Mouse (Mus musculus): ENCODE measurements around the gene Klra7.
"Not testable (repeated sequence)": the region's sequence is repeated elsewhere in the genome, so short reads cannot be mapped to it uniquely, and the experiment has no call there.

Gene Klra7

DNA sequence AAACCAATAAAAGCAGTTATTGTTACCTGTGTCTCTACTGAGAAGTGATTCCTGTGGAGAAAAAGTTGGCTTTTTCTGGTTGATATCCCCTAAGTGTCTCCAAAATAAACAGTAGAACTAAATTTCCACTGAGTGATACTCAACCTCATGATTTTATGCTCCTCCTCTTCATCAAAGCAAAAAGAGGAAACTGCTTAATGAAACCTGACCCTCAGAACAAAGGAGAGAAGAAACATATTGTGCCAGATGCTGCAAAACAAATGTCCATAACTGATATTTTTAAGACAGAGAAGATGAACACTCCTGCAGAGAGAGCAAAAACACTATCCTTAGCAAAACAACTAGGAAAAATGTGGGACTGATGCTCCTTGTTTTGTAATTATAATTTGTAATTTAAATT, at the start of gene Klra7:
Gene Klra7 (minus strand): TSS at position 101 of the 400 bp plus-strand sequence.
- no peak for DNase-seq

DNA sequence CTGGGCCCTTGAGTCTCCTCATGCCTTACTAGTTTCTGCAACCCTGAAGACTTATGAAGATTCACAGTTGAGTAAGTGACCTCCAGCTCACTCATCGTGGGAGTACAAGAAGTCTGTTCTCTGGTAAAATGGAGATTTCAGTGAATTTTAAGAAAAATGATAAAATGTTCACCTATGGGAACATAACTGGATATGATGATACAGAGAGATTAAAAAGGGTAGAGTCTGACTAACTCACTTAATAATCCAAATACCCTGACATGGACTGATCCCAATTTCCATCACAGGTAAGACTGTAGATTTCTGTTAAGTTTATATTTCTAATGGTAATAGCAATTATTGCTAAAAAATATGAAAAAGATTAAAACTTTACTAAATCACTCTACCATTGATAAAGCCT, 48.7 kb upstream of the Klra7 start, which contains the start of gene Klra10:
Gene Klra10 (minus strand): TSS at position 101 of the 400 bp plus-strand sequence.
- not testable (repeated sequence) for DNase-seq

DNA sequence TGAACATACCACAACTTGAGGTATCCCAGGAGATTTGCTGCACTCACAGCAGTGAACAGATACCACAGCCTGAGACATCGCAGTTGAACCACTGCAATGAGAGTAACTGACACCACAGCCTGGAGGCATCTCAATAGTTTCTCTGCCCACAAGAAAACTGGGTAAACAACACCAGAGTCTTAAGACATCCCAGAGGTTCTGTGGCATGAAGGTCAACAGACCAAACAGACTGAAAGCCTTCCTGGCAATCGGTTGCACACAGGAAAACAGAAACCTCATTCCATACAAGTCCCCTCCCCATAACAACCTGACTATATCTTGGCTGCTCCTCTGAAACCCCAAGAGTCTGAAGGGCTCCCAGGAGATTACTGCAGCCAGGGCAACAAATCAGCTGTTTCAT, 22.2 kb upstream of the Klra7 start:
- no peak for DNase-seq

DNA sequence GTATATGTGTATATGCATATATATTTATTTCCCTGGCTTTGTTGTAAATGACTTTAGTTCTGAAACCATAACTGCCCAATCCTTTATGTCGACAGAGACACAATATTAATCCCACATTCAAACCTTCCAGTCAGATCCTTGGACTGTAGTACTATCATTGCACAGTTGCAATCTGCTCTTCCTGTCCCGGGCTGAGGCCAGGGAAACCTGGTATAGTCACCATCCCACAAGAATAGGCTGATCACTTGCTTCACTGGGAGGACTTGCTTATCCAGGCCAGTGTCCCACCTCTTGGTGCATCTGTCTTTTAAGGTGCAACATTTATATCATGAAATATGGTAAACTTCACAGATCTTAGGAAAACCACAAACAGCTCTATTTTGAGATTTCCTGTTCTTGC, 4.4 kb upstream of the Klra7 start:
- DNase-seq = no peak

DNA sequence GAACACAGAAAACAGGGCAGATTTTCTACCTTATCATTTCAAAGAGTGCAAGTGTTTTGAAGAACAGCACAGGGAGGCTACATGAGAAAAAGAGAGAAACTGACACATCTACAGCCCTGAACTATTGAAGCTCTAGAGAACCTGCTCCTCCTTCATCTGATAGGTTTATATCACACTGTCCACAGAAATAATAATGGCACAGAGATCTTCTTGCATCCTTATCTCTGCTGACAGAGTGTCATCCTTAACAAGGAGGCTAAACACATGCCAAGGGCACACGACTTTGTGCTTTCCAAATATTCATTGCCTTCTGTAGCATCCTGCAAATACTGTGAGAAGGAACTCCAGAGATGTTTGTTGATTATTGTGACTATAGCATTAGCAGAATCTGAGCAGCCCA, 3.5 kb upstream of the Klra7 start:
- DNase-seq = no peak

DNA sequence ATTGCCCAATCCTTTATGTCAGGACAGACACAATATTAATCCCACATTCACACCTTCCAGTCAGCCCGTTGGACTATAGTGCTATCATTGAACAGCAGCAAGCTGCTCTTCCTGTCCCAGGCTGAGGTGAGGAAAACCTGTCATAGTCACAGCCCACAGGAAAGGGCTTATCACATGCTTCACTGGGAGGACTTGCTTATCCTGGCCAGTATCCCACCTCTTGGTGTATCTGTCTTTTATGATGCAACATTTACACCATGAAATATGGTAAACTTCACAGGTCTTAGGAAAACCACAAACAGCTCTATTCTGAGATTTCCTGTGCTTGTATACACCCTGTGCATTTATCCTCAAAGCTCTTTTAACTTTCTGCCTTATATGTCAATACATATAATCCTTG, 35.7 kb downstream of the Klra7 start:
- DNase-seq = not testable (repeated sequence)

DNA sequence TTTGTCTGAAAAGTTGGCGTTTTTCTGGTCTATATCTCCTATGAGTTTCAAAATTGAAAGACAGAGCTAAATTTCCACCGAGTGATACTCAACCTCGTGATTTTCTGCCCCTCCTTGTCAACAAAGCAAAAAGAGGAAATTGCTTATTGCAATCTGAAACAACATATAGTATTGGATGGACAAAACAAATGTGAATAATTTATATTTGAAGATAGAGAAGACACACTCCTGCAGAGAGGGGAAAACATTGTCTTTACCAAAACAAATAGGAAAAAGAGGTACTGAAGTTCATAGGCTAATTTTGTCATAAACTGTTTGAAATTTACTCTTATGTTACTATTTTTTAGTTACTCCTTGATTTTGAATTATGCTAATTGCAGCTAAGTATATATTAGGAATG, 40.1 kb downstream of the Klra7 start, which contains the start of gene Klra9:
Gene Klra9 (minus strand): TSS at position 101 of the 400 bp plus-strand sequence.
- not testable (repeated sequence) for DNase-seq
